Mouse (Mus musculus): ENCODE results near the gene Rbm48. TPM values are rescaled to one million over a fixed set of nuclear protein-coding genes. Genes with fewer than 3 reads are reported as not detected.

Gene Rbm48
- total RNA-seq, 2 experiments from 2014 or later: 8.1 to 9.4 TPM

- no peak for DNase-seq
Observed at GRCm38 (mm10) chr5:3551481-3551880, 44.9 kb downstream of the Rbm48 start.

DNA sequence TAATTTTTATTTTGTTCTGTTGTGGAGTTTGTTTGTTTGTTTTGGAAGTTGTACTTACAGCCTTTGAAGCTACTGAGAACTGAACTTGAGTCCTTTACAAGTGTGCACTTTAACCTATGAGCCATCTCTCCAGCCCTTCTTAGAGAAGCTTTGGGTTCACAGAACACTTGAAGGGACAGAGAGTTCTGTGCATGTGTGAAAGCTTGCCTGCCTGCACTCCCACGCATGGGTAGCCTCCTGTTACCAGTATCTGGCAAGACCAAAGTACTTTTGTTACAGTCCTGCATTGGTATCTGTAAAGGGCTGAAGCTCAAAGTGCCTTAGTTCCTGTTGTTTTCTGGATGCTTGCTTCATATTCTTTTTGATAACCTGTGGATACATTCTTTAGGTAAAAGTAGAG, 50.2 kb downstream of the Rbm48 start:
- no peak for DNase-seq

DNA sequence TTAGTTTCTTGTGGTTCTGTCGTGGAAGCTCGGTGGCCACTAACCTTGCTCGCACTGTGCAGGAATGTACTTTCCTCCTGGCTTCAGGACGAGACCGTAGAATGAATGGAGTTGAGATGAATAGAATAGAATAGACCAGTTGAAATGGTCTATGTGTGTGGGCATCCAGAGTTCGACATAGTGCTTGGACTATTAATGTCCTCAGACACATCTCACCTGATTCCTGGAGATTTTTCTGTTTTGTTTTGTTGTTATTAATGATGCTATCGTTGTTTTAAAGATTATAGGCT, 52.0 kb downstream of the Rbm48 start:
- DNase-seq: no peak

DNA sequence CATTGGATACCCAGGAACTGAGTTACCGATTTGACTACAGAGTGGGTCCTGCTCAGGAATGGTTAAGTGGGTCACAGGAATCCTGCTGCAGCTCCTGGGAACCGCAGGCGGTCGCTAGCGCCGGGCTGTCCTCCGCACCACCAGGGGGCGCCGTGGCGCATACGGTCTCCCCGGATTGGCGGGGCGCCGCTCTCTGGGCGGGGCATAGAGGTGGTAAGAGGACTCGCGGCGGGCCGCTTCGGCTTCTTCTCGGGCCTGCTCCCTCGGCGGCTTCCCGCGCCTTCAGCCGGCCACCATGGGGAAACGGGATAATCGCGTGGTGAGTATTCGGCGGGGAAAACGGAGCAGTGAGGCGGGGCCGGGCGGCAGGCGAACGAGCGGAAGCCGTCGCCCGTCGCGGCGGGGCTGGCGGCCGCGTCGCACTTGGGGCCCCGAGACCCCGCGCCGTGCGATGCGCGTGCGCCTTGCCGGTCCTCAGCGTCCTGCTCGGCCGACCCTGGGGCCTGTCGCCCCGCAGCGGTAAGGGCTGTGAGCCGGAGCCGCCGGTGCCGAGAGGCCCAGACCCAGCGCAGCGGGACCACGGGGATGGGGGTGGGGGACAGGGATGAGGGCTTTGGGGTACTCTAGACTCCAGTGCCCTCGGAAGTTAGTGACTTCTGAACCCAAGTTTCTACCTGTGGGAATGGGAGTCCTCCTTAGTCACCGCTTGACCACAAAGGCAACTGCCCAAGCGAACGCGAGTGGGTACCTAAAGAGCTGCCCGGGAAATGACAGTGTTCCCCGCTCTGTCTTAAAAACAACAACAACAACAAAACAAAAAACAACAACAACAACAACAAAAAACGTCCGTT, 52.5 kb downstream of the Rbm48 start, which contains the start of gene Fam133b:
Gene Fam133b, plus strand, starts transcription at position 205 of the 851 bp plus-strand sequence.
- DNase-seq: peak; percentile 98 to 99

DNA sequence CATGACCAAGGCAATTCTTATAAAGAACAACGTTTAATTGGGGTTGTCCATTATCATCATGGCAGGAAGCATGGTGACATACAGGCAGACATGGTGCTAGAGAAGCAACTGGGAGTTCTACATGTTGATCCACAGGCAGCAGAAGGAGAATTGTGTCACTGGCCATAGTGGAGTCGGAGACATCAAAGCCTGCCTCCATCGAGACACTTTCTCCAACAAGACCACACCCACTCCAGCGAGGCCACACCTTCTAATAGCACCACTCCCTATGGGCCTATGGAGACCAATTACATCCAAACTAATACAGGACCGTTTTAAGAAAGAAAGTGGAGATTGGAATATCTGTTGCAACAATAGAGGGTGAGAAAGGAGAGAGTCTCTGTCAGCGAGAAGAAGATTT, 54.5 kb downstream of the Rbm48 start:
- DNase-seq: no peak

DNA sequence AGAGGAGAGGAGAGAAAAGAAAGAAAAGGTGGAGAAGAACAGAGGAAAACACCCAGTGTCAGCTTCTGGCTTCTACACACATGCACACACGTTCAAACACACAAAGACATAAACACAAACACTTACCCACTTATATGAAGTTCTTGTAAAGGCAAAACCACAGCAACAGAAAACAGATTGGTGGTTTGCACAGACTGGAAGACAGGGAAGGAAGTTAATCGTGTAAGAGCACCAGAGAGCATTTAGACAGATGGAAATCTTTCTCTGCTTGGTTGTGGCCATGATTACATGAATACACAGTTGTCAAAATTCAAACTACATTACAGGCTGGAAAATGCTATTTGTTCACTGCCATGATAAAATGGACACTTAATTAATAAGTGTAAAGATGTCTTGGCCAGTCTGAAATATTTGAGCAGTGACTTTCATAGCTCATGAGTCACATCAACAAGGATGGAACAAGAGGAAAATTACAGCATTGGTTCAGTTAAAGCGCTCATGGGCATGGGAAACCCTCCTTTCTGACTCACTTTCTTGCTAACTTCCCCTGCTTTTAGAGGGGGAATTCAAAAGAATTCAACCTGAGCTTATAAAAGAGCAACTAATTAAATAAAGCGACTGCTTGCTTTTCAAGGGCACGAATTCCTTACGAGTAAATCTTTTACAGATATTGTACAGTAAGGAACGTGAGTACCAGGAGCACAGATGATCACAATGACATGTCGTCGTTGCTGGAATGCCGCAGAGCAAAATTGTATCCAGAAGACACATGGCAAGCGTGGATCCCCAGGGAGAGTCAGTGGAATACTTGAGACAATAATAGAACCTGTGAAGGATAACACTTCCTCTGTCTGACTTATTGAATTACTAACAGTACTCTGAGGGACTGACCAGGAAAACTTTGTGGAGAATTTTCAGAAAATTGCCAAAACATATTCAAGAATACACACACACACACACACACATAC, 57.6 kb downstream of the Rbm48 start:
- peak in 1 of 2 experiments; percentile 17 for DNase-seq

DNA sequence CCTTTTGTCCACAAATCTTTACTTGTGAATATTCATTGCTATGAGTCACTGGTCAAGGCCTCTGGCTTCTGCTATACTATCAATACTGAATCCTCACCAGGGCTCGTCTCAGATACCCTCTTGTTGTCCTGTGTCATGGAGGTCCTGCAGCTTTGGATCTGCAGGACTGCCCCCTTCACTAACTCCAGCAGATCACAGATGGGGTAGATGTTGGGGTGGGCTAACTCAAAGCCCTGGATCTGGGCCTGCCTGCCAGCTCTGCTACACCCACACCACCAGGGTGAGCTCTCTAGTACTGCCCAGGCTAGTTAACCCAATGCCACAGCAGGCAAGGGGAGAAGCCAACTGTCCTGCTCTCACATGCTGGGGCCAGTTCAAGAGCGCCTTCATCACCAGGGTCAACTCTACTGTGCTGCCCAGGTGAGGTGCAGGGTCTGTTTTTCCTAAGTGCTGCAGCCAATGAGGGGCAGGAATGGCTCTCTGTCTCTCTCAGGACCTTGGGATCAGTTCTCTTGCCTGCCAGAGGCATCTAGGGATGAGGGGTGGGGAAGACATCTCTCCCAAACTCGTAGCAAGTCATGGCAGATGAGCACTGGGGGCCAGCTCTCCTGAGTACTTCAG, 59.7 kb downstream of the Rbm48 start:
- DNase-seq: no peak

Other genes starting within 250 kb of the Rbm48 start
- gene Fam133b, start 52.8 kb downstream of the Rbm48 start, total RNA-seq (2021): 10 to 100 TPM; 23.3 to 30.9 TPM
- 1 to 10 TPM; 1.5 to 2.4 TPM for gene 1700109H08Rik, start 25.0 kb downstream of the Rbm48 start, total RNA-seq (2021)
- gene Pex1, start 519 bp downstream of the Rbm48 start, total RNA-seq (2021): 10 to 100 TPM; 21.7 to 45.7 TPM
- not detected for gene Tmbim7, start 54.6 kb upstream of the Rbm48 start, total RNA-seq (2021)
- 100 to 1,000 TPM; 141 to 152 TPM for gene Gatad1, start 60.6 kb upstream of the Rbm48 start, total RNA-seq (2021)
- 10 to 100 TPM; 70.4 to 88.3 TPM for gene Ankib1, start 206.3 kb upstream of the Rbm48 start, total RNA-seq (2021)
- 10 to 100 TPM; 50.5 to 50.6 TPM for gene Krit1, start 206.6 kb upstream of the Rbm48 start, total RNA-seq (2021)
- under 1 TPM in 1 of 2 experiments, not detected in 1; 0.10 TPM for gene Lrrd1, start 248.6 kb upstream of the Rbm48 start, total RNA-seq (2021)